Mouse (Mus musculus) myocyte (in vitro differentiated cells): ENCODE results near the gene Klhdc8a. TPM values are rescaled to one million over a fixed set of nuclear protein-coding genes. Genes with fewer than 3 reads are reported as not detected.

Experiments
- H3K27me3 ChIP-seq: one replicate; pipeline ENCODE4 v1.6.1; 2011; ENCODE audit not compliant: control insufficient read depth, insufficient read depth, insufficient read length
- H3K36me3 ChIP-seq: one replicate; pipeline ENCODE4 v1.6.1; 2011; ENCODE audit not compliant: control insufficient read depth, insufficient read depth
- H3K4me2 ChIP-seq: one replicate; pipeline ENCODE4 v1.6.1; 2011; ENCODE audit warnings: low read depth, control low read depth
- H3K4me3 ChIP-seq: one replicate; pipeline ENCODE4 v1.5.1; 2011; ENCODE audit warnings: mild to moderate bottlenecking, control low read depth, moderate library complexity
- H3K79me2 ChIP-seq: one replicate; pipeline ENCODE4 v1.6.1; 2011; ENCODE audit not compliant: control insufficient read depth, insufficient read depth
- H3ac ChIP-seq: one replicate; pipeline ENCODE4 v1.6.1; 2011; ENCODE audit not compliant: control insufficient read depth, insufficient read length
- CEBPB ChIP-seq: IDR thresholded peaks from 2 replicates; pipeline ENCODE4 v1.6.1; 2011; ENCODE audit warnings: mild to moderate bottlenecking, moderate library complexity; ENCODE audit not compliant: poor library complexity, insufficient read depth, severe bottlenecking
- E2F4 ChIP-seq: IDR thresholded peaks from one replicate; pipeline ENCODE4 v1.6.1; 2011; ENCODE audit warnings: mild to moderate bottlenecking, control low read depth, moderate library complexity; ENCODE audit not compliant: insufficient read depth
- MAX ChIP-seq: IDR thresholded peaks from one replicate; pipeline ENCODE4 v1.6.1; 2011; ENCODE audit warnings: low read depth, mild to moderate bottlenecking, control low read depth
- MYOD1 ChIP-seq, 3 experiments: IDR thresholded peaks; one replicate each; pipeline ENCODE4 v1.6.1; 2011; ENCODE audit warnings: control low read depth in 2 of 3, low read depth in 2 of 3, mild to moderate bottlenecking in 2 of 3, moderate library complexity in 1 of 3; ENCODE audit not compliant: insufficient read length in 2 of 3, control insufficient read depth in 1 of 3
- MYOG ChIP-seq, 3 experiments: IDR thresholded peaks; one replicate each; pipeline ENCODE4 v1.6.1; 2011; ENCODE audit warnings: control low read depth in 2 of 3, low read depth in 2 of 3, mild to moderate bottlenecking in 2 of 3; ENCODE audit not compliant: insufficient read length in 2 of 3, control insufficient read depth in 1 of 3, insufficient read depth in 1 of 3
- POLR2A ChIP-seq: IDR thresholded peaks from one replicate; pipeline ENCODE4 v1.6.1; 2011; ENCODE audit warnings: low read depth, mild to moderate bottlenecking, control low read depth, moderate library complexity; ENCODE audit not compliant: insufficient read length
- POLR2AphosphoS2 ChIP-seq: IDR thresholded peaks from one replicate; pipeline ENCODE4 v1.6.1; 2011; ENCODE audit warnings: low read depth, control low read depth; ENCODE audit not compliant: insufficient read length
- REST ChIP-seq: IDR thresholded peaks from one replicate; pipeline ENCODE4 v1.6.1; 2011; ENCODE audit warnings: mild to moderate bottlenecking, control low read depth, moderate library complexity; ENCODE audit not compliant: insufficient read depth, insufficient read length
- SRF ChIP-seq: IDR thresholded peaks from one replicate; pipeline ENCODE4 v1.6.1; 2011; ENCODE audit warnings: low read depth; ENCODE audit not compliant: control insufficient read depth, insufficient read length
- TCF12 ChIP-seq: IDR thresholded peaks from one replicate; pipeline ENCODE4 v1.6.1; 2011; ENCODE audit warnings: mild to moderate bottlenecking, control low read depth; ENCODE audit not compliant: poor library complexity, insufficient read depth, severe bottlenecking
- TCF3 ChIP-seq: IDR thresholded peaks from one replicate; pipeline ENCODE4 v1.6.1; 2011; ENCODE audit warnings: low read depth, control low read depth; ENCODE audit not compliant: insufficient read length
- USF1 ChIP-seq: IDR thresholded peaks from one replicate; pipeline ENCODE4 v1.6.1; 2011; ENCODE audit warnings: low read depth, mild to moderate bottlenecking, control low read depth, moderate library complexity
- polyA plus RNA-seq: library from polyadenylated mRNA; unstranded; fragments of >200 nt; fragmentation: generic; extraction: Trizol; gene quantifications from one replicate; pipeline ENCODE4 v1.2.1, GENCODE M21; 2012; ENCODE audit warnings: missing spikeins

The Klhdc8a gene
- polyA plus RNA-seq, 1 experiment = 12.4 TPM

DNA sequence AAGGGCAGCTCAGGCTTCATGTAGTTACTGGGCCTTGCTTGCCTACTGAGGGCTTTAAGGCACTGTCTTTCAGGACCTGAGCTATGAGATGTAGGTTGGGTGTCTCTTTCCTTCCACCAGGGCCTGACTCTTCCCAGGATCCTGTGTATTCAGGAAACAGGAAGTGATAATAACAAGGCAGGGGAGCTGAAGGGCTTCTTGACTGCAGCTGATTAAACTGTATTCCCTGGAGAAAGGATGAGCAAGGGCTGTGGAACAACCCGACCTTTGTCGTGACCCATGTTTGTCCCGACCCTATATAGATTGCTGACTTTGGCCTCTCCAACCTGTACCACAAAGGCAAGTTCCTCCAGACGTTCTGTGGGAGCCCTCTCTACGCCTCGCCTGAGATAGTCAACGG is 31.2 kb downstream of the Klhdc8a start:
- Histone ChIP-seq H3ac (no peak overlapping the region), H3K4me2 (no peak overlapping the region), H3K36me3 (peaks cover 40% of the 10 kb centered on the region), H3K4me3 (no peak overlapping the region), H3K79me2 (no peaks in the 10 kb centered on the region), H3K27me3 (no peaks in the 10 kb centered on the region)
- TF ChIP-seq REST (no peak), TCF12 (no peak)

GRCm38 (mm10) chr1:132330397-132330796 is 32.0 kb downstream of the Klhdc8a start:
- Histone ChIP-seq H3K36me3 (peaks cover 40% of the 10 kb centered on the region), H3K4me3 (no peak overlapping the region), H3K79me2 (no peaks in the 10 kb centered on the region), H3ac (no peak overlapping the region), H3K27me3 (no peaks in the 10 kb centered on the region), H3K4me2 (no peak overlapping the region)
- TF ChIP-seq MYOG (IDR thresholded peaks at IDR 0.05; ENCODE audit: control insufficient read depth in 1 of 3, insufficient read depth in 1 of 3, insufficient read length in 2 of 3, low read depth in 2 of 3) = no peak
- TF ChIP-seq SRF = no peak
- TF ChIP-seq MAX = no peak
- TF ChIP-seq TCF3 = no peak
- TF ChIP-seq MYOD1 (IDR thresholded peaks at IDR 0.05; ENCODE audit: control insufficient read depth in 1 of 3, insufficient read length in 2 of 3, low read depth in 2 of 3) = no peak
- TF ChIP-seq REST = no peak
- TF ChIP-seq USF1 = no peak
- TF ChIP-seq POLR2AphosphoS2 = no peak
- no peak for TF ChIP-seq TCF12
- TF ChIP-seq POLR2A = no peak
- TF ChIP-seq E2F4 = no peak
- no peak for TF ChIP-seq CEBPB

GRCm38 (mm10) chr1:132331283-132331682 is 32.9 kb downstream of the Klhdc8a start:
- H3ac ChIP-seq = no peak overlapping the region
- no peak for TF ChIP-seq USF1
- no peak for TF ChIP-seq E2F4
- no peak for TF ChIP-seq MYOD1 (IDR thresholded peaks at IDR 0.05; ENCODE audit: control insufficient read depth in 1 of 3, insufficient read length in 2 of 3, low read depth in 2 of 3)
- no peak for TF ChIP-seq TCF12
- TF ChIP-seq POLR2AphosphoS2 = no peak
- TF ChIP-seq MYOG (IDR thresholded peaks at IDR 0.05; ENCODE audit: control insufficient read depth in 1 of 3, insufficient read depth in 1 of 3, insufficient read length in 2 of 3, low read depth in 2 of 3) = no peak
- no peak for TF ChIP-seq TCF3
- no peak for TF ChIP-seq SRF
- TF ChIP-seq POLR2A = no peak
- no peak overlapping the region for H3K4me3 ChIP-seq
- H3K36me3 ChIP-seq = peaks cover 37% of the 10 kb centered on the region
- no peaks in the 10 kb centered on the region for H3K79me2 ChIP-seq
- H3K27me3 ChIP-seq = no peaks in the 10 kb centered on the region
- no peak overlapping the region for H3K4me2 ChIP-seq

DNA sequence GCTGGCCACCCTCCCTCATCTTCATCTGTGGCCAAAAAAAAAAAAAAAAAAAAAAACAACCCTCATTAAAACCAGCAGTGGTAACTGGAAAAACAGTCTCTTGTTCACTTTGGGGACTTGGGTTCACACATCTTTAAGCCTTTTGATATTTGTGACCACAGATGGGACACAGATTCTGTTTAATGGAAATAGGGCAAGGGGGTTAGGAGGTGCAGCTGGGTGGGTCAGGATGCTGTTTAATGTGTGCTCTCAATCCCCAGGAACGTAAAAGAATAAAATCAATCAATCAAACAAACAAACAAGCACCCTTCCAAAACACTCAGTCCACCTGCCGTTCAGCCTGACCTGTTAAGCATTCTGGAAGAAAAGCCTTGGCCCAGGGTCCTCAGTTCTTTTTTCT is 34.8 kb downstream of the Klhdc8a start:
- Histone ChIP-seq H3ac (no peak overlapping the region), H3K4me3 (no peak overlapping the region), H3K27me3 (no peaks in the 10 kb centered on the region), H3K79me2 (no peaks in the 10 kb centered on the region), H3K36me3 (peaks cover 23% of the 10 kb centered on the region), H3K4me2 (no peak overlapping the region)
- TF ChIP-seq USF1 = no peak
- TF ChIP-seq POLR2A = no peak
- no peak for TF ChIP-seq MYOG (IDR thresholded peaks at IDR 0.05; ENCODE audit: control insufficient read depth in 1 of 3, insufficient read depth in 1 of 3, insufficient read length in 2 of 3, low read depth in 2 of 3)
- no peak for TF ChIP-seq CEBPB
- TF ChIP-seq TCF3 = no peak
- TF ChIP-seq SRF = no peak
- TF ChIP-seq MAX = no peak
- no peak for TF ChIP-seq MYOD1 (IDR thresholded peaks at IDR 0.05; ENCODE audit: control insufficient read depth in 1 of 3, insufficient read length in 2 of 3, low read depth in 2 of 3)
- TF ChIP-seq REST = no peak
- TF ChIP-seq TCF12 = no peak
- no peak for TF ChIP-seq POLR2AphosphoS2
- no peak for TF ChIP-seq E2F4

- H3K4me2 ChIP-seq = peak overlapping the region; percentile 28
- H3K27me3 ChIP-seq = no peaks in the 10 kb centered on the region
- no peak overlapping the region for H3ac ChIP-seq
- TF ChIP-seq REST (no peak), POLR2A (no peak), MAX (no peak), MYOD1 (IDR thresholded peaks at IDR 0.05; ENCODE audit: control insufficient read depth in 1 of 3, insufficient read length in 2 of 3, low read depth in 2 of 3) (peak in 2 of 3 experiments; percentile 53 to 72), MYOG (IDR thresholded peaks at IDR 0.05; ENCODE audit: control insufficient read depth in 1 of 3, insufficient read depth in 1 of 3, insufficient read length in 2 of 3, low read depth in 2 of 3) (peak; percentile 8 to 73 (median 52))
- no peak overlapping the region for H3K4me3 ChIP-seq
- no peaks in the 10 kb centered on the region for H3K79me2 ChIP-seq
- peaks cover 18% of the 10 kb centered on the region for H3K36me3 ChIP-seq
Observed at GRCm38 (mm10) chr1:132333675-132334141, 35.3 kb downstream of the Klhdc8a start.
